Mouse (Mus musculus) CH12.LX (cell line): ENCODE measurements around the gene Rptor. TPM values are rescaled to one million over a fixed set of nuclear protein-coding genes. Genes with fewer than 3 reads are reported as not detected.

Source experiments
- DNase-seq: peaks from one replicate; pipeline ENCODE4 v3.0.0-alpha.2; 2013; ENCODE audit errors: extremely low read depth
- H3K27ac ChIP-seq: 2 replicates; pipeline ENCODE4 v1.5.1; 2012; ENCODE audit warnings: low read depth, mild to moderate bottlenecking, control low read depth, moderate library complexity; ENCODE audit not compliant: insufficient read depth
- H3K27me3 ChIP-seq: replicated peaks from 2 replicates; pipeline ENCODE3; 2012; ENCODE audit warnings: inconsistent platforms
- H3K36me3 ChIP-seq, 2 experiments: replicated peaks in 1 of 2; 2 replicates each; pipeline versions ENCODE3 to v1.6.1; 2012; ENCODE audit warnings: inconsistent platforms in 1 of 2, low read length in 1 of 2, mild to moderate bottlenecking in 1 of 2, mixed read lengths in 1 of 2, moderate library complexity in 1 of 2; ENCODE audit not compliant: control insufficient read depth in 1 of 2, insufficient read depth in 1 of 2
- H3K4me1 ChIP-seq, 2 experiments: 2 replicates each; pipeline ENCODE4 v1.6.1; 2012; ENCODE audit warnings: inconsistent platforms in 1 of 2, moderate library complexity in 1 of 2; ENCODE audit not compliant: insufficient read depth in 2 of 2, control insufficient read depth in 1 of 2
- H3K4me2 ChIP-seq: 2 replicates; pipeline ENCODE4 v1.6.1; 2012; ENCODE audit warnings: low read depth, mild to moderate bottlenecking, control low read depth; ENCODE audit not compliant: poor library complexity, insufficient read depth, severe bottlenecking
- H3K4me3 ChIP-seq, 3 experiments: fragments of 150-350 bp in 1 of 3; sonication (generic) in 1 of 3; replicated peaks in 1 of 3; 2 replicates each; pipeline versions ENCODE3 to v1.5.1; 2011 to 2012; ENCODE audit warnings: low read depth in 2 of 3, low read length in 2 of 3, mild to moderate bottlenecking in 2 of 3, moderate library complexity in 2 of 3, control low read depth in 1 of 3, improper control_type of control experiment in 1 of 3, inconsistent platforms in 1 of 3, mixed read lengths in 1 of 3; ENCODE audit not compliant: poor library complexity in 1 of 3
- H3K79me2 ChIP-seq: replicated peaks from 2 replicates; pipeline ENCODE4 v1.6.1; 2012; ENCODE audit warnings: mild to moderate bottlenecking, moderate library complexity; ENCODE audit not compliant: control insufficient read depth, poor library complexity, insufficient read depth, severe bottlenecking; ENCODE audit errors: extremely low read depth
- H3K9ac ChIP-seq: 2 replicates; pipeline ENCODE4 v1.6.1; 2012; ENCODE audit warnings: low read depth, mild to moderate bottlenecking, control low read depth, moderate library complexity; ENCODE audit not compliant: insufficient read depth
- H3K9me3 ChIP-seq: replicated peaks from 2 replicates; pipeline ENCODE3; 2012; ENCODE audit warnings: low read length, inconsistent platforms, mixed read lengths
- CTCF ChIP-seq, 2 experiments: IDR thresholded peaks in 1 of 2; conservative IDR thresholded peaks in 1 of 2; 2 replicates each; pipeline ENCODE4 v1.5.1; 2011 to 2012; ENCODE audit warnings: low read depth in 2 of 2, low read length in 2 of 2, improper control_type of control experiment in 1 of 2, inconsistent platforms in 1 of 2, mild to moderate bottlenecking in 1 of 2, moderate library complexity in 1 of 2
- E2F4 ChIP-seq: IDR thresholded peaks from 2 replicates; pipeline ENCODE4 v1.6.1; 2011; ENCODE audit warnings: low read depth, low read length, improper control_type of control experiment; ENCODE audit not compliant: insufficient replicate concordance
- ELF1 ChIP-seq: IDR thresholded peaks from 2 replicates; pipeline ENCODE4 v1.6.1; 2014; ENCODE audit warnings: low read depth, mild to moderate bottlenecking, inconsistent platforms, low read length, improper control_type of control experiment
- EP300 ChIP-seq: IDR thresholded peaks from 2 replicates; pipeline ENCODE4 v1.6.1; 2011; ENCODE audit warnings: low read length, improper control_type of control experiment
- GABPA ChIP-seq: IDR thresholded peaks from 2 replicates; pipeline ENCODE4 v1.6.1; 2012; ENCODE audit warnings: low read depth, low read length, improper control_type of control experiment, inconsistent platforms; ENCODE audit not compliant: insufficient replicate concordance
- HCFC1 ChIP-seq: IDR thresholded peaks from 2 replicates; pipeline ENCODE4 v1.6.1; 2012; ENCODE audit warnings: low read depth, mild to moderate bottlenecking, inconsistent platforms, low read length, improper control_type of control experiment
- IRF4 ChIP-seq: IDR thresholded peaks from 2 replicates; pipeline ENCODE4 v1.6.1; 2014; ENCODE audit warnings: low read depth, mild to moderate bottlenecking, inconsistent platforms, low read length, improper control_type of control experiment
- JUN ChIP-seq: IDR thresholded peaks from 2 replicates; pipeline ENCODE4 v1.6.1; 2011; ENCODE audit warnings: low read depth, mild to moderate bottlenecking, low read length, improper control_type of control experiment, moderate library complexity; ENCODE audit not compliant: insufficient read depth
- MAFK ChIP-seq: IDR thresholded peaks from 2 replicates; pipeline ENCODE4 v1.6.1; 2011; ENCODE audit warnings: low read length, improper control_type of control experiment; ENCODE audit not compliant: insufficient replicate concordance
- MAX ChIP-seq: IDR thresholded peaks from 2 replicates; pipeline ENCODE4 v1.6.1; 2011; ENCODE audit warnings: low read length, improper control_type of control experiment
- MEF2A ChIP-seq: IDR thresholded peaks from 2 replicates; pipeline ENCODE4 v1.6.1; 2014; ENCODE audit warnings: low read depth, mild to moderate bottlenecking, inconsistent platforms, low read length, improper control_type of control experiment, borderline replicate concordance
- MYC ChIP-seq: IDR thresholded peaks from 2 replicates; pipeline ENCODE4 v1.6.1; 2011; ENCODE audit warnings: low read depth, mild to moderate bottlenecking, improper control_type of control experiment, low read length
- NRF1 ChIP-seq: IDR thresholded peaks from 2 replicates; pipeline ENCODE4 v1.6.1; 2014; ENCODE audit warnings: low read depth, mild to moderate bottlenecking, inconsistent platforms, low read length, improper control_type of control experiment, moderate library complexity
- PAX5 ChIP-seq: IDR thresholded peaks from 2 replicates; pipeline ENCODE4 v1.6.1; 2012; ENCODE audit warnings: low read length, inconsistent platforms, mixed read lengths
- RCOR1 ChIP-seq: conservative IDR thresholded peaks from 2 replicates; pipeline ENCODE4 v1.6.1; 2012; ENCODE audit warnings: low read depth, mild to moderate bottlenecking, inconsistent platforms, low read length, improper control_type of control experiment
- SIN3A ChIP-seq: IDR thresholded peaks from 2 replicates; pipeline ENCODE4 v1.6.1; 2012; ENCODE audit warnings: low read length, improper control_type of control experiment, inconsistent platforms
- SMC3 ChIP-seq: IDR thresholded peaks from 2 replicates; pipeline ENCODE4 v1.6.1; 2011; ENCODE audit warnings: low read depth, low read length, improper control_type of control experiment
- TBP ChIP-seq: conservative IDR thresholded peaks from 2 replicates; pipeline ENCODE4 v1.6.1; 2011; ENCODE audit warnings: low read depth, low read length, improper control_type of control experiment
- TCF12 ChIP-seq: IDR thresholded peaks from 2 replicates; pipeline ENCODE4 v1.6.1; 2014; ENCODE audit warnings: low read depth, mild to moderate bottlenecking, inconsistent platforms, low read length, improper control_type of control experiment
- USF2 ChIP-seq: conservative IDR thresholded peaks from 2 replicates; pipeline ENCODE4 v1.6.1; 2011; ENCODE audit warnings: low read depth, low read length, improper control_type of control experiment
- ZC3H11A ChIP-seq: IDR thresholded peaks from 2 replicates; pipeline ENCODE4 v1.6.1; 2012; ENCODE audit warnings: low read depth, mild to moderate bottlenecking, inconsistent platforms, low read length, improper control_type of control experiment
- ZMIZ1 ChIP-seq: IDR thresholded peaks from 2 replicates; pipeline ENCODE4 v1.6.1; 2012; ENCODE audit warnings: low read depth, mild to moderate bottlenecking, inconsistent platforms, low read length, improper control_type of control experiment
- dilution Hi-C: fragments of 300-500 bp; cut with MboI; formaldehyde crosslinking; loops from 2 replicates; pipeline ENCODE4 v1.14.3; 2020; ENCODE audit warnings: low sequenced_read_pairs; ENCODE audit not compliant: extremely low pct_unique_long_range_greater_than_20kb, extremely low pct_ligation_motif_present
- in situ Hi-C: fragments of 300-500 bp; cut with MboI; formaldehyde crosslinking; loops from 3 replicates; pipeline ENCODE4 v1.14.3; 2019; ENCODE audit warnings: low sequenced_read_pairs, low pct_ligation_motif_present, low pct_unique_long_range_greater_than_20kb, mixed read lengths
- polyA plus RNA-seq: library from polyadenylated mRNA; unstranded; fragments of >175 nt; gene quantifications from 2 replicates; pipeline ENCODE4 v1.2.1, GENCODE M21; 2012; ENCODE audit warnings: low read depth; ENCODE audit not compliant: insufficient read length
- total RNA-seq, 2 experiments: library from RNA; depleted of rRNA; stranded (reverse); fragments of 300-350 nt in 1 of 2; fragments of >200 nt in 1 of 2; gene quantifications; 2 replicates each; pipeline ENCODE4 v1.2.3; 2012 to 2014

The Rptor gene
- total and polyA plus RNA-seq, 3 experiments = 10.3 to 33.1 (median 26.7) TPM

GRCm38 (mm10) chr11:119809309-119809708 is 206.6 kb downstream of the Rptor start:
- in situ Hi-C loops = no loop called here
- Histone ChIP-seq H3K9ac (no peak overlapping the region), H3K27ac (no peak overlapping the region), H3K27me3 (no peaks in the 10 kb centered on the region), H3K4me1 (peaks cover 23 to 26% of the 10 kb centered on the region in 2 experiments), H3K36me3 (peaks cover 47 to 92% of the 10 kb centered on the region in 2 experiments), H3K9me3 (no peaks in the 10 kb centered on the region), H3K79me2 (no peaks in the 10 kb centered on the region), H3K4me3 (no peak overlapping the region), H3K4me2 (no peak overlapping the region)
- TF ChIP-seq SIN3A (no peak), NRF1 (no peak), MAFK (no peak)
- DNase-seq = no peak
- dilution Hi-C loops = no loop called here

DNA sequence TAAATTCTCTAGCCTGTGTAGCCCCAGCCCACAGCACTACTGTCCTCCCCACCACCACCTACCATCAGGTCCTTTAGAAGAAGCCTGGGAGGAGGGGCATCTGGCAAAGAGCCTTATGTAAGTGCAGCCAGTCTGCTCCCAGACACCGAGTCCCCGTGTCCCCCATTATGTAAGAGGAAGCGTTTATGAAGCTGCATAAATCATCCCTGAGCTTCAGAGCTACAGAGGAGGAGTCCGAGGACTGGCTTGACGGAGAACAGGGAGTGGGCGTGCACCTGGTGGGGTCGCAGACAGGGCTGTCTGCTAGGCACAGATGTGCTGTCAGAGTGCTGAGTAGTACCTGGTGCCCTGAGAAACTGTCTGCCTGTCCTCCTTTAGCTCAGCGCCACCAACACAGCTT is 208.3 kb downstream of the Rptor start:
- in situ Hi-C loops = no loop called here
- no peaks in the 10 kb centered on the region for H3K79me2 ChIP-seq
- peaks cover 14 to 18% of the 10 kb centered on the region in 2 experiments for H3K4me1 ChIP-seq
- dilution Hi-C loops = no loop called here
- no peak overlapping the region for H3K4me3 ChIP-seq
- H3K27me3 ChIP-seq = no peaks in the 10 kb centered on the region
- no peak overlapping the region for H3K27ac ChIP-seq
- TF ChIP-seq SMC3 (no peak), ELF1 (no peak), IRF4 (no peak), MAX (no peak), HCFC1 (no peak), RCOR1 (no peak), GABPA (no peak), CTCF (conservative IDR thresholded peaks at IDR 0.05 in 1 of 2, IDR thresholded peaks at IDR 0.05 in 1 of 2; ENCODE audit: low read depth in 2 of 2, low read length in 2 of 2) (no peak), ZMIZ1 (no peak), MYC (no peak), E2F4 (no peak), USF2 (no peak), ZC3H11A (no peak), JUN (no peak), EP300 (no peak), MEF2A (no peak), TCF12 (no peak), PAX5 (no peak), TBP (no peak)
- H3K4me2 ChIP-seq = no peak overlapping the region
- peaks cover 58 to 93% of the 10 kb centered on the region in 2 experiments for H3K36me3 ChIP-seq
- H3K9ac ChIP-seq = no peak overlapping the region
- no peak for DNase-seq
- H3K9me3 ChIP-seq = no peaks in the 10 kb centered on the region
